Mouse (Mus musculus): ENCODE results near the gene Slitrk4. TPM values are rescaled to one million over a fixed set of nuclear protein-coding genes. Genes with fewer than 3 reads are reported as not detected.

Slitrk4 gene
- polyA plus RNA-seq (2012; rRNA removed; ENCODE audit: low replicate concordance): 0.04 TPM in 1 of 2 replicates, not detected in the other

GRCm38 (mm10) chrX:64276290-64277125 lies at the start of gene Slitrk4:
TSS of gene Slitrk4 (minus strand) at chrX:64276996.

Other genes with a start within 250 kb of the Slitrk4 start
- gene Gm6760, start 124.8 kb downstream of the Slitrk4 start, polyA plus RNA-seq (2012; rRNA removed; ENCODE audit: low replicate concordance): not detected in 2 replicates
- 0.20 and 0.60 TPM in 2 replicates for gene 3830417A13Rik, start 103.4 kb downstream of the Slitrk4 start, polyA plus RNA-seq (2012; rRNA removed; ENCODE audit: low replicate concordance)

All from mammary gland, adult 2 months (tissue).